Mouse (Mus musculus) hindbrain, embryonic 14.5 days (tissue): Measurements from ENCODE around the gene Epb41l1. TPM values are rescaled to one million over a fixed set of nuclear protein-coding genes. Genes with fewer than 3 reads are reported as not detected.

Experiments used
- ATAC-seq: fragments of 200-750 bp; cut with Nextera tagmentation; 2 replicates; pipeline ENCODE4 v1.8.0; 2017; ENCODE audit warnings: moderate number of reproducible peaks, mild to moderate bottlenecking, moderate TSS enrichment, moderate library complexity; ENCODE audit not compliant: low FRiP score
- DNase-seq: peaks from one replicate; pipeline ENCODE4 v3.0.0-alpha.2; 2015; ENCODE audit warnings: low spot score
- H3K27ac ChIP-seq: fragments of 300-500 bp; sonication (generic); 2 replicates; pipeline ENCODE4 v1.5.1; 2014; ENCODE audit warnings: mild to moderate bottlenecking, moderate library complexity
- H3K27me3 ChIP-seq: fragments of 300-500 bp; sonication (generic); 2 replicates; pipeline ENCODE4 v1.6.1; 2014; ENCODE audit warnings: mild to moderate bottlenecking, low read length, mixed read lengths; ENCODE audit not compliant: control insufficient read depth, insufficient read depth
- H3K36me3 ChIP-seq: fragments of 300-500 bp; sonication (generic); replicated peaks from 2 replicates; pipeline ENCODE4 v1.6.1; 2014; ENCODE audit not compliant: control insufficient read depth, insufficient read depth
- H3K4me1 ChIP-seq: fragments of 300-500 bp; sonication (generic); replicated peaks from 2 replicates; pipeline ENCODE4 v1.6.1; 2014; ENCODE audit warnings: antibody characterized with exemption, low read length, mixed read lengths; ENCODE audit not compliant: control insufficient read depth, insufficient read depth
- H3K4me2 ChIP-seq: fragments of 300-500 bp; sonication (generic); replicated peaks from 2 replicates; pipeline ENCODE4 v1.6.1; 2014; ENCODE audit warnings: mild to moderate bottlenecking, moderate library complexity
- H3K4me3 ChIP-seq: fragments of 300-500 bp; sonication (generic); replicated peaks from 2 replicates; pipeline ENCODE4 v1.5.1; 2014; ENCODE audit warnings: mild to moderate bottlenecking, low read length
- H3K9ac ChIP-seq: fragments of 300-500 bp; sonication (generic); 2 replicates; pipeline ENCODE4 v1.6.1; 2014
- H3K9me3 ChIP-seq: fragments of 300-500 bp; sonication (generic); 2 replicates; pipeline ENCODE4 v1.6.1; 2016; ENCODE audit warnings: low read length; ENCODE audit not compliant: control insufficient read depth
- WGBS: fragments of 180-500 bp; shearing (Covaris S2); extraction: QIAGEN DNeasy Blood & Tissue Kit; methylation state at CpG from one replicate; pipeline ENCODE4 v1.1.7; 2014; 5-methylcytosine and 5-hydroxymethylcytosine counted together
- polyA plus RNA-seq: library from polyadenylated mRNA; unstranded; fragments of >200 nt; fragmentation: Nextera tagmentation; extraction: Ambion mirVana; gene quantifications from 2 replicates; pipeline ENCODE4 v1.2.1, GENCODE M21; 2014

Epb41l1 gene
- polyA plus RNA-seq, 1 experiment from 2014 or later, result 19.5 TPM

GRCm38 (mm10) chr2:156475285-156476110 lies 54.8 kb downstream of the Epb41l1 start:
- H3K36me3 ChIP-seq, result no peaks in the 10 kb centered on the region
- H3K27me3 ChIP-seq, result no peaks in the 10 kb centered on the region
- H3K9ac ChIP-seq, result peak overlapping the region; percentile 90
- DNase-seq (peak; percentile 67), ATAC-seq (peak; percentile 69)
- H3K9me3 ChIP-seq, result no peaks in the 10 kb centered on the region
- H3K4me2 ChIP-seq, result peak overlapping the region; percentile 96
- H3K27ac ChIP-seq, result peak overlapping the region; percentile 75
- under 1% methylated on average over 64 of the region's 80 CpGs for WGBS
- peak overlapping the region; percentile 53 for H3K4me3 ChIP-seq
- peaks cover 18% of the 10 kb centered on the region for H3K4me1 ChIP-seq

DNA sequence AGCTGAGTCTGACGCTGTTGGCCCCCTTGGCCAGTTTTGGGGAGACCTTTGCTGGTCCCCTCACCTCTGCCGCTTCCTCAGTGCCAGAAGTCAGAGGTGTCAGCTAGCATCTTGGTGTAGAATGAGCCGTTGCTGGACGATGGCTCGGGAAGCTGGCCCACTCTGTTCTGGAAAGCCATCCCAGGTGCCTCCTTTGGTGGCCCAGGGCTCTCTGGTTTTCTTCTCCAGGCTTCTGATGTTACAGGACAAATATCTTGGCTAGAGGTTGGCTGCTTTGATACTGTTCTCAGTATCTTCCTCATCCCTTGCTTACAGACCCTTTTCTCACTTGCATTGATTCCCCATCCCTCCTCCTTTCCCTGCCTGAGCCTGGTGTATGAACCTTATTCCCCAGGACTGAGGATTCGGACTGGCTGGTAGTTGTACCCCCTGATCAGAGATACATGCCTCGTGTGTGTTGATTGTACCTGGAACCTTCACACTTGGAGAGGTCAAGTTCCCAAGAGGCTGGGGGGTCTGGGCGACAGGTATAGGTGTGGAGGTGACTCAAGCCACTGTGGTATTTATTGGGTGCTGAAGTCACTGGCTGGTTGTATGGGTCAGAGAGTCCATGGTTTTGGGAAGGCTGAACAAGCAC lies 55.5 kb downstream of the Epb41l1 start:
- Histone ChIP-seq H3K9me3 (no peaks in the 10 kb centered on the region), H3K9ac (peak overlapping the region; percentile 90), H3K36me3 (no peaks in the 10 kb centered on the region), H3K4me2 (peak overlapping the region; percentile 96), H3K27me3 (no peaks in the 10 kb centered on the region), H3K27ac (peak overlapping the region; percentile 75), H3K4me1 (peaks cover 18% of the 10 kb centered on the region), H3K4me3 (peak overlapping the region; percentile 53)
- WGBS, result 23% methylated on average over 8 of the region's 8 CpGs
- DNase-seq (no peak), ATAC-seq (no peak)

- H3K4me3 ChIP-seq, result peak overlapping the region; percentile 53; the same call in 1 of the 2 replicates
- DNase-seq (no peak), ATAC-seq (no peak)
- H3K27me3 ChIP-seq, result no peaks in the 10 kb centered on the region
- 40% methylated on average over 5 of the region's 5 CpGs for WGBS
- H3K9ac ChIP-seq, result peak overlapping the region; percentile 90
- H3K4me2 ChIP-seq, result peak overlapping the region; percentile 96
- no peaks in the 10 kb centered on the region for H3K36me3 ChIP-seq
- H3K27ac ChIP-seq, result no peak overlapping the region
- no peaks in the 10 kb centered on the region for H3K9me3 ChIP-seq
- peaks cover 18% of the 10 kb centered on the region for H3K4me1 ChIP-seq
Measured at GRCm38 (mm10) chr2:156476748-156477151, 56.0 kb downstream of the Epb41l1 start.

DNA sequence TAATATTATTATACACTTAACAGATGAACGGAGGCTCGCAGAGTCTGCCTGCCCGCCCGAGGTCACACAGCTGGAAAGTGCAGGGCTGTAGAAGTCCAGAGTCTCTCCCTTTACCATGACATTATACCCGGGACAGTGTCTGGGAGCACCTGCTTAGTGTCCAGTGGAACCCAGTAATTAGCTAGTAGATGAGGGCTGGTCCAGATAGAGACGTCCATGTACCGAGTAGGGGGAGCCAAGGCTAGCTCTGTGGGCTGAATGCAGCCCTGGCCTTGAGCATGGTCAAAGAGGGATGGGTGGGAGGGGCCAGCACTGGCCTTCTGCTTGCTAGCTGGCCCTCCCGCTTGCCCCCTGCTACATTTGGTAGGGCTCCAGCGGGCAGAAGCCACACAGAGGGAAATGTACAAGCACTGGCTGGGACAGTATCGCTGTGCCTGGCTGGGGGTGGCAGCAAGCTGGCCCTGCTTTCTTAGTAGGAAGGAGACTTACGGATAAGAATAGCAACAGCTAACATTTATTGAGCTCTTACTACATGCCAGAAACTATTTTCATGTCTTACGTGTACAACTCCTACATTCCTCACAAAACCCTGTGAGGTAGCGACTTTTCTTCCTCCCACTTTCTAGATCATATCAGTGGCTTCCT lies 57.5 kb downstream of the Epb41l1 start:
- H3K4me3 ChIP-seq, result no peak overlapping the region
- no peaks in the 10 kb centered on the region for H3K9me3 ChIP-seq
- H3K27me3 ChIP-seq, result no peaks in the 10 kb centered on the region
- H3K9ac ChIP-seq, result no peak overlapping the region
- no peak overlapping the region for H3K4me2 ChIP-seq
- DNase-seq (no peak), ATAC-seq (no peak)
- H3K4me1 ChIP-seq, result peaks cover 18% of the 10 kb centered on the region
- 82% methylated on average over 13 of the region's 13 CpGs for WGBS
- no peaks in the 10 kb centered on the region for H3K36me3 ChIP-seq
- H3K27ac ChIP-seq, result no peak overlapping the region

- Histone ChIP-seq H3K9ac (no peak overlapping the region), H3K36me3 (no peaks in the 10 kb centered on the region), H3K4me3 (no peak overlapping the region), H3K4me1 (peaks cover 17% of the 10 kb centered on the region), H3K9me3 (no peaks in the 10 kb centered on the region), H3K27me3 (no peaks in the 10 kb centered on the region), H3K4me2 (no peak overlapping the region), H3K27ac (no peak overlapping the region)
- WGBS, result 57% methylated on average over 7 of the region's 7 CpGs
- DNase-seq, result no peak
- ATAC-seq, result no peak
Measured at GRCm38 (mm10) chr2:156479833-156480232, 59.1 kb downstream of the Epb41l1 start.

DNA sequence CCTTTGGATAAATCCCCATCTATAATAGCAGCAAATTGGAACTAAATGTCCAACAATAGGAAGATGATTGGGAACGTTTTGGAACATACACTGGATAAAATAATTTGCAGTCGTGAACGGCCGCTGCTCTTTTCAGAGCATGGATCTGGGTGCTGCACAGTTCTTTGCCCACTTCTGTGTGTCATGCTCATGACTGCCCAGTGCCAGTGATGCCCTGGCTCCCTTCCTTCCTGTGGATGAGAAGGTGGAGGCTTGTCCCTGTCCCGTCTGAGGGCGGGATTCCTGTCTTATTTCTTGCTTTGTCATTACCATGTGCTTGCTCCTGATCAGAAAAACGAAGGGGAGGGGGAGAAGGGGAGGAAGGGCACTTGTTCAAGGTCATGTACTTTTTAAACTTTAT lies 59.6 kb downstream of the Epb41l1 start:
- Histone ChIP-seq H3K4me1 (peaks cover 13% of the 10 kb centered on the region), H3K27ac (no peak overlapping the region), H3K27me3 (no peaks in the 10 kb centered on the region), H3K4me3 (no peak overlapping the region), H3K4me2 (no peak overlapping the region), H3K36me3 (no peaks in the 10 kb centered on the region), H3K9me3 (no peaks in the 10 kb centered on the region), H3K9ac (no peak overlapping the region)
- ATAC-seq (no peak), DNase-seq (no peak)
- WGBS, result 78% methylated on average over 7 of the region's 7 CpGs

- no peaks in the 10 kb centered on the region for H3K27me3 ChIP-seq
- no peak for DNase-seq
- H3K4me3 ChIP-seq, result no peak overlapping the region
- no peak overlapping the region for H3K9ac ChIP-seq
- H3K27ac ChIP-seq, result no peak overlapping the region
- H3K36me3 ChIP-seq, result no peaks in the 10 kb centered on the region
- H3K4me1 ChIP-seq, result no peaks in the 10 kb centered on the region; the same call in 1 of the 2 replicates
- 37% methylated on average over 13 of the region's 13 CpGs for WGBS
- no peak overlapping the region for H3K4me2 ChIP-seq
- H3K9me3 ChIP-seq, result no peaks in the 10 kb centered on the region
- ATAC-seq, result no peak
Measured at GRCm38 (mm10) chr2:156482299-156482698, 61.6 kb downstream of the Epb41l1 start.

- Histone ChIP-seq H3K27me3 (no peaks in the 10 kb centered on the region), H3K9ac (no peak overlapping the region), H3K36me3 (no peaks in the 10 kb centered on the region), H3K4me1 (no peaks in the 10 kb centered on the region; the same call in 1 of the 2 replicates), H3K27ac (no peak overlapping the region), H3K9me3 (no peaks in the 10 kb centered on the region), H3K4me2 (no peak overlapping the region), H3K4me3 (no peak overlapping the region)
- no peak for DNase-seq
- 88% methylated on average over 3 of the region's 3 CpGs for WGBS
- ATAC-seq, result no peak
Measured at GRCm38 (mm10) chr2:156482764-156483163, 62.1 kb downstream of the Epb41l1 start.

DNA sequence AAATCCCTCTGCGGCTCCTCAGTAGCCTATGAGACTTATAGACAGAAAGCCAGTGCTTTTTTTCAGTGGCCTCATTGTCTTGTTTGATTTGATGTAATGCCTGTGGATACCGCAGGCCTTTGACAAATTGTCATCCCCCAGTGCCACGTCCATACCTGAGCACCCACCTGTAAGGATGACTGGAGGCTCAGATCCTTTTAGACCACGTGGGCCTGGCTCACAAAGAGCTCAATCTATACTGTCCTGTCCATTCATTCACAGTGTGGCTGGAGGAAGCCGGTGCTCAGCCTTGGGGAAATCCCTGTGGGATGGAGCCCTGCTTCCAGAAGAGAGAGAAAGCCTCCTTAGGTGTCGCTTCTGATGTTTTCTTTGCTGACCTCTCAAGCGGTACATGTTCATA lies 62.5 kb downstream of the Epb41l1 start:
- no peak overlapping the region for H3K27ac ChIP-seq
- no peak overlapping the region for H3K4me2 ChIP-seq
- no peak overlapping the region for H3K9ac ChIP-seq
- DNase-seq, result no peak
- 87% methylated on average over 7 of the region's 7 CpGs for WGBS
- H3K27me3 ChIP-seq, result no peaks in the 10 kb centered on the region
- no peak overlapping the region for H3K4me3 ChIP-seq
- no peaks in the 10 kb centered on the region for H3K9me3 ChIP-seq
- no peaks in the 10 kb centered on the region for H3K36me3 ChIP-seq
- ATAC-seq, result no peak
- peaks cover 3% of the 10 kb centered on the region; the same call in 1 of the 2 replicates for H3K4me1 ChIP-seq
